ENCODE assay signal across 8 mouse cellular contexts in the genomic region with DNA sequence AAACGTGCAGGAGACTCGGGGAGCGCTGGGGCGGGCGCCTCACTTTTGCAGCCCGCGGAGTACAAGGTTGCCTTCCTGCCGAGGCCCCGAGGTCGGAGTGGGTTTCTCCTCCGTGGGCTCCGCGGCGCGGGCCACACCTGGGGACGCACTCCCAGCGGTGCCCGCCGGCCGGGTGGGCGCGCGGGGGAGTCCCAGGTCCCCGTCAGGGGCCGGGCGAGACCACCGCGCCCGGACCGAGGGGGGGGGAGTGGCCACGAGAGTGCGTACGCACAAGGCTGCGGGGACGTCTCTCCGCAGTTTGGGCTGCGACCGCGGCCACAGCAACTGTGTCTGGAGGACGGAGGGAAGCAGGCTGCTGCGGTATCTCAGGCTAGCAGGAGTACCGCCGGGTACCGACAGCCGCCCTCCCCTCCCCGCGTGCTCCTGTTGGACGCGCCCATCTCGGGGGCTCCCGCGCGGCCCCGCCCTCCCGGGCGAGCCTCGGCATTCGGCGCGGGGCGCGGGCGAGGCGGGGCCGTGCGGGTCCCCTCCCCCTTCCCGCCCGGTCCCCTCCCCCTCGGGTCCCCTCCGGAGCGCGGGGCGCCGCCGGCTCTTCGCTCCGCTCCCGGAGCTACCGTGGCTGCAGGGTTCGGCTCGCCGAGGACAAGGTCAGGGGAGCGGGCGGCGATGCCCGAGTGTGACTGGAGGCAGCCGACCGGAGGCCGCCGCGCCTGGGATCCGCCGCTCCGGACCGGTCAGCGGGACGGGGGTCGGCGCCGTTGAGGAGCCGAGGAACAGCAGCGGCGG. TPM values are rescaled to one million over a fixed set of nuclear protein-coding genes. Genes with fewer than 3 reads are reported as not detected.
A peak's percentile ranks its signal among the peaks of the same experiment; 100 is the strongest.
DNase-seq lines count a peak whose midpoint lies in the region; ATAC-seq and TF ChIP-seq lines count a peak whose summit lies in the region.

A gene (plus strand): TSS at position 559 of the 786 bp plus-strand sequence.

- intact Hi-C loops in left cerebral cortex, adult 2 months (cut with DNase I) = loop anchor here (2.0 to 5.0 kb wide), 3 partner anchors 66 to 238 kb away; no protein-coding TSS in a partner anchor

- H3K9me3 ChIP-seq in hindbrain, embryonic 14.5 days (ENCODE audit: control insufficient read depth, low read length) = no peaks in the 10 kb centered on the region

- H3K4me2 ChIP-seq in hindbrain, embryonic 14.5 days (replicated peaks) = peak within 1 kb of the TSS; percentile 99

- H3K9ac ChIP-seq in hindbrain, embryonic 14.5 days = peak within 1 kb of the TSS; percentile 96

- no peak; the same call in 1 of the 2 replicates for TF ChIP-seq CTCF in left cerebral cortex, adult 2 months (IDR thresholded peaks at IDR 0.05)

- peaks cover 19% of the 10 kb centered on the region for H3K4me1 ChIP-seq in hindbrain, embryonic 14.5 days (replicated peaks; ENCODE audit: control insufficient read depth, insufficient read depth, low read length)

- ATAC-seq in hindbrain, embryonic 14.5 days (ENCODE audit: low FRiP score) = peak; percentile 91

- whole genome bisulfite sequencing in hindbrain, embryonic 14.5 days = under 1% methylated on average over 79 of the region's 103 CpGs
- under 1% methylated on average over 78 of the region's 103 CpGs for WGBS in macrophage (ENCODE audit: missing documents)

- H3K27ac ChIP-seq in hindbrain, embryonic 14.5 days = peak within 1 kb of the TSS; percentile 99
- H3K27ac ChIP-seq in left cerebral cortex, adult 2 months = peak within 1 kb of the TSS; percentile 100
- peak within 1 kb of the TSS; percentile 83 for H3K27ac ChIP-seq in macrophage

- no peaks in the 10 kb centered on the region for H3K27me3 ChIP-seq in hindbrain, embryonic 14.5 days (ENCODE audit: control insufficient read depth, insufficient read depth, low read length)

- peak within 1 kb of the TSS; percentile 96 for H3K4me3 ChIP-seq in hindbrain, embryonic 14.5 days (replicated peaks; ENCODE audit: low read length)
- H3K4me3 ChIP-seq in left cerebral cortex, adult 2 months = peak within 1 kb of the TSS; percentile 92
- peak within 1 kb of the TSS; percentile 36 for H3K4me3 ChIP-seq in macrophage (ENCODE audit: inconsistent target)

- peaks cover 5% of the 10 kb centered on the region; the same call in 1 of the 2 replicates for H3K79me2 ChIP-seq in macrophage (ENCODE audit: inconsistent target)

- no peaks in the 10 kb centered on the region for H3K36me3 ChIP-seq in hindbrain, embryonic 14.5 days (replicated peaks; ENCODE audit: control insufficient read depth, insufficient read depth)
- H3K36me3 ChIP-seq in macrophage (ENCODE audit: inconsistent target) = no peaks in the 10 kb centered on the region

- DNase-seq in T-cell, adult 2 months (ENCODE audit: low spot score) = peak; percentile 70
- DNase-seq in cerebellum, postnatal 25 days = peak; percentile 80 to 87
- peak; percentile 70 to 74 for DNase-seq in frontal cortex, postnatal 25 days (ENCODE audit: low spot score in 2 of 2)
- peak; percentile 88 for DNase-seq in hindbrain, embryonic 14.5 days (ENCODE audit: low spot score)
- DNase-seq in left cerebral cortex, adult 2 months (ENCODE audit: extremely low spot score in 1 of 2, low spot score in 2 of 2) = peak; percentile 84 to 86
- DNase-seq in retina, postnatal 7 days (ENCODE audit: low read depth, low spot score) = peak; percentile 77
- peak; percentile 75 to 85 for DNase-seq in urinary bladder, adult 18-20 months (ENCODE audit: low spot score in 2 of 2)

RNA-seq across cellular contexts. Expression of the gene that starts here (rescaled TPM):
- 8.6 and 9.4 TPM in 2 replicates for polyA plus RNA-seq in hindbrain, embryonic 14.5 days (2014; fragmentation: Nextera tagmentation; extraction: Ambion mirVana)
- 100 to 1,000 TPM; 104 to 106 TPM for total RNA-seq in left cerebral cortex, adult 2 months (2021)
- total RNA-seq in macrophage (2018; cell fraction: chromatin; rRNA removed) = 100 to 1,000 TPM in 1 of 26 experiments, 10 to 100 TPM in 25; 43.6 to 102 (median 57.2) TPM
- 10 to 100 TPM in 9 of 26 experiments, 1 to 10 TPM in 17; 5.4 to 16.1 (median 9.4) TPM for total RNA-seq in macrophage (2018; cell fraction: cytosol; rRNA removed)
- total RNA-seq in macrophage (2018; cell fraction: nucleus; rRNA removed) = 10 to 100 TPM; 14.7 to 76.1 (median 34.5) TPM
- polyA plus RNA-seq in macrophage (2018) = 1.5 to 11.7 TPM (median 5.7 TPM) in 3 replicates

Comparison
In these comparisons a context has a peak if more than half of its experiments do, and no peak if none do; other contexts are left out.
1. Peak in every context shown above with its lines: DNase-seq, ATAC-seq, H3K4me3 ChIP-seq and H3K27ac ChIP-seq.
2. H3K4me3 ChIP-seq: peak in every context shown above with its lines; median percentile 96 in hindbrain, embryonic 14.5 days; 92 in left cerebral cortex, adult 2 months; 36 in macrophage.